Comparison of ENCODE assay signal across 15 mouse cellular contexts in the genomic region with DNA sequence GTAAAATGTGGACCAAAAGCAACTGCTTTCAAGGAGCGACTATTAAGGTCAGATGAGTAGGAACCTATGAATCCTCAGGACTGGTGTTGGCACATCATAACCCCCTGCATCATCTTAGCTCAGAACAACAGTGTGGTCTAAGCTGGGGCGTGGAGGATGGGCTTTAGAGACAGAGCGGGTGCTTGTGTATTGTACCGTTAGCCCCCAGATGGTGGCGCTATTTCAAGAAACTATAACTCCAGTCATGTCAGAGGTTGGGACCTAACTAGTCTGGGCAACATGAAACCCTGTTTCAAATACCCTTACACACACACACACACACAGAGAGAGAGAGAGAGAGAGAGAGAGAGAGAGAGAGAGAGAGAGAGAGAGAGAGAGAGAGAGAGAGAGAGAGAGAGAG. TPM values are rescaled to one million over a fixed set of nuclear protein-coding genes. Genes with fewer than 3 reads are reported as not detected.
DNase-seq lines count a peak whose midpoint lies in the region; ATAC-seq and TF ChIP-seq lines count a peak whose summit lies in the region.
"Had no signal": no experiment of that assay in that cellular context is flagged by ENCODE, and none has a peak within 500 bp of the region (broad histone marks: within the 10 kb centered on the region; RNA-seq: fewer than 3 reads in every experiment).

No protein-coding gene starts in this region.

- peak; percentile 34; the same call in 1 of the 2 replicates for TF ChIP-seq CTCF in kidney, postnatal 0 days (IDR thresholded peaks at IDR 0.05; ENCODE audit: low read depth)

- H3K27me3 ChIP-seq in kidney, postnatal 0 days (ENCODE audit: insufficient read depth, low read length), result no peaks in the 10 kb centered on the region
- H3K27me3 ChIP-seq in kidney, embryonic 16.5 days (ENCODE audit: insufficient read depth, low read length), result peaks cover 11% of the 10 kb centered on the region; the same call in 1 of the 2 replicates
- H3K27me3 ChIP-seq: embryonic facial prominence, embryonic 15.5 days; hindbrain, embryonic 15.5 days had no signal

- H3K27ac ChIP-seq in kidney, postnatal 0 days, result no peak overlapping the region
- H3K27ac ChIP-seq in kidney, embryonic 16.5 days (ENCODE audit: low read length), result no peak overlapping the region
- H3K27ac ChIP-seq: embryonic facial prominence, embryonic 15.5 days; heart, embryonic 13.5 days; hindbrain, embryonic 15.5 days had no signal

- no peak overlapping the region for H3K4me2 ChIP-seq in kidney, postnatal 0 days (ENCODE audit: low read length)
- H3K4me2 ChIP-seq in kidney, embryonic 16.5 days (replicated peaks; ENCODE audit: low read depth, low read length), result no peak overlapping the region
- H3K4me2 ChIP-seq: embryonic facial prominence, embryonic 15.5 days; heart, embryonic 13.5 days; hindbrain, embryonic 15.5 days had no signal

- H3K9me3 ChIP-seq in kidney, postnatal 0 days (replicated peaks; ENCODE audit: low read length), result no peaks in the 10 kb centered on the region
- H3K9me3 ChIP-seq in kidney, embryonic 16.5 days (ENCODE audit: low read length), result no peaks in the 10 kb centered on the region
- H3K9me3 ChIP-seq: embryonic facial prominence, embryonic 15.5 days; heart, embryonic 13.5 days; hindbrain, embryonic 15.5 days had no signal

- peak; percentile 8 for DNase-seq in kidney, postnatal 0 days (ENCODE audit: low spot score)
- DNase-seq in 416B (ENCODE audit: low read depth), result peak; percentile 36
- DNase-seq in ES-CJ7 (ENCODE audit: low read depth, low spot score), result peak; percentile 68
- DNase-seq in induced T-regulatory cell, adult 2 months (ENCODE audit: low read depth), result peak; percentile 31
- no peak for DNase-seq in frontal cortex, postnatal 25 days (ENCODE audit: low spot score in 2 of 2)
- no peak for DNase-seq in spleen, adult 12 weeks (ENCODE audit: low spot score)
- DNase-seq: cerebellum, adult 9-11 months; thymus, postnatal 25 days had no signal

- no peaks in the 10 kb centered on the region for H3K4me1 ChIP-seq in kidney, postnatal 0 days (replicated peaks; ENCODE audit: insufficient read depth, low read length)
- H3K4me1 ChIP-seq in kidney, embryonic 16.5 days (ENCODE audit: insufficient read depth, low read length), result no peaks in the 10 kb centered on the region
- H3K4me1 ChIP-seq: embryonic facial prominence, embryonic 15.5 days; heart, embryonic 13.5 days; hindbrain, embryonic 15.5 days had no signal

- no peak for ATAC-seq in kidney, postnatal 0 days (replicated peaks; ENCODE audit: low FRiP score, low read depth)
- no peak for ATAC-seq in kidney, embryonic 16.5 days (ENCODE audit: low FRiP score, low TSS enrichment)

- 37% methylated on average over 5 of the region's 5 CpGs for WGBS in kidney, postnatal 0 days
- 40% methylated on average over 5 of the region's 5 CpGs for WGBS in kidney, embryonic 16.5 days

- H3K9ac ChIP-seq in kidney, postnatal 0 days (ENCODE audit: low read depth, low read length), result no peak overlapping the region
- H3K9ac ChIP-seq in kidney, embryonic 16.5 days (replicated peaks; ENCODE audit: low read length), result no peak overlapping the region
- H3K9ac ChIP-seq: embryonic facial prominence, embryonic 15.5 days; heart, embryonic 13.5 days; hindbrain, embryonic 15.5 days had no signal

- H3K36me3 ChIP-seq in kidney, postnatal 0 days (ENCODE audit: insufficient read depth, low read length), result no peaks in the 10 kb centered on the region
- H3K36me3 ChIP-seq in kidney, embryonic 16.5 days (ENCODE audit: insufficient read depth, low read length), result no peaks in the 10 kb centered on the region
- H3K36me3 ChIP-seq: embryonic facial prominence, embryonic 15.5 days; heart, embryonic 13.5 days; hindbrain, embryonic 15.5 days had no signal

- no peak overlapping the region for H3K4me3 ChIP-seq in kidney, postnatal 0 days (replicated peaks; ENCODE audit: low read depth, low read length)
- H3K4me3 ChIP-seq in kidney, embryonic 16.5 days (ENCODE audit: low read length), result no peak overlapping the region
- H3K4me3 ChIP-seq: embryonic facial prominence, embryonic 15.5 days; heart, embryonic 13.5 days; hindbrain, embryonic 15.5 days had no signal

RNA-seq across cellular contexts. Expression of a gene that starts 18.5 kb away (rescaled TPM):
- polyA plus RNA-seq in kidney, postnatal 0 days (2015; fragmentation: Nextera tagmentation; extraction: Ambion mirVana), result 14.3 and 15.9 TPM in 2 replicates
- polyA plus RNA-seq in kidney, embryonic 16.5 days (2015; fragmentation: Nextera tagmentation; extraction: Ambion mirVana), result 1.2 and 2.6 TPM in 2 replicates
- polyA plus RNA-seq: embryonic facial prominence, embryonic 15.5 days; heart, embryonic 13.5 days; large intestine, adult 2 months; lung, embryonic 16.5 days; spleen, adult 2 months had no signal

RNA-seq across cellular contexts. Expression of a gene that starts 38.3 kb away (rescaled TPM):
- polyA plus RNA-seq in kidney, postnatal 0 days (2015; fragmentation: Nextera tagmentation; extraction: Ambion mirVana), result 52.6 and 58.0 TPM in 2 replicates
- 58.6 and 65.0 TPM in 2 replicates for polyA plus RNA-seq in kidney, embryonic 16.5 days (2015; fragmentation: Nextera tagmentation; extraction: Ambion mirVana)

Comparison
In these comparisons a context has a peak if more than half of its experiments do, and no peak if none do; other contexts are left out.
1. DNase-seq: peak in kidney, postnatal 0 days (single experiment), 416B (single experiment), ES-CJ7 (single experiment) and induced T-regulatory cell, adult 2 months (single experiment); none in frontal cortex, postnatal 25 days (0 of 2) and spleen, adult 12 weeks (single experiment).